Mouse (Mus musculus): ENCODE measurements around the gene Defb45. TPM values are rescaled to one million over a fixed set of nuclear protein-coding genes. Genes with fewer than 3 reads are reported as not detected.

Gene Defb45
- total RNA-seq, 2 experiments from 2014 or later, result not detected

Other genes starting within 250 kb of the Defb45 start
- gene Nrsn2, start 222.8 kb downstream of the Defb45 start, total RNA-seq (2021), result 10 to 100 TPM; 35.3 to 35.4 TPM
- gene Sox12, start 201.3 kb downstream of the Defb45 start, total RNA-seq (2021), result 10 to 100 TPM; 37.5 to 38.1 TPM
- 10 to 100 TPM in 1 of 2 experiments, 1 to 10 TPM in 1; 9.9 to 12.1 TPM for gene Zcchc3, start 184.4 kb downstream of the Defb45 start, total RNA-seq (2021)
- 1 to 10 TPM; 3.5 to 4.3 TPM for gene 6820408C15Rik, start 183.8 kb downstream of the Defb45 start, total RNA-seq (2021)
- gene Defb23, start 134.8 kb downstream of the Defb45 start, total RNA-seq (2021), result not detected
- gene Defb20, start 122.3 kb downstream of the Defb45 start, total RNA-seq (2021), result not detected
- gene Defb22, start 109.3 kb downstream of the Defb45 start, total RNA-seq (2021), result not detected
- not detected for gene Defb26, start 87.7 kb downstream of the Defb45 start, total RNA-seq (2021)
- gene Defb28, start 81.1 kb downstream of the Defb45 start, total RNA-seq (2021), result not detected
- not detected for gene Defb29, start 59.3 kb downstream of the Defb45 start, total RNA-seq (2021)
- gene Gm17416, start 30.1 kb downstream of the Defb45 start, total RNA-seq (2021), result not detected
- gene Defb21, start 26.7 kb downstream of the Defb45 start, total RNA-seq (2021), result not detected
- gene Defb19, start 19.1 kb downstream of the Defb45 start, total RNA-seq (2021), result not detected
- not detected for gene Defb36, start 4.9 kb upstream of the Defb45 start, total RNA-seq (2021)
- gene Defb25, start 23.7 kb upstream of the Defb45 start, total RNA-seq (2021), result not detected
- gene Rem1, start 27.6 kb upstream of the Defb45 start, total RNA-seq (2021), result under 1 TPM; 0.91 to 0.96 TPM
- gene H13, start 70.1 kb upstream of the Defb45 start, total RNA-seq (2021), result 100 to 1,000 TPM; 109 to 114 TPM
- gene Mcts2, start 87.6 kb upstream of the Defb45 start, total RNA-seq (2021), result 10 to 100 TPM; 25.3 to 25.7 TPM
- gene Id1, start 136.9 kb upstream of the Defb45 start, total RNA-seq (2021), result 10 to 100 TPM; 29.0 to 31.2 TPM
- gene Cox4i2, start 154.8 kb upstream of the Defb45 start, total RNA-seq (2021), result 1 to 10 TPM; 2.1 to 2.5 TPM
- gene Bcl2l1, start 232.3 kb upstream of the Defb45 start, total RNA-seq (2021), result 100 to 1,000 TPM; 109 to 117 TPM
- 1 to 10 TPM; 5.9 to 6.6 TPM for gene Tpx2, start 248.6 kb upstream of the Defb45 start, total RNA-seq (2021)